Mouse (Mus musculus) olfactory bulb, adult 2 months (tissue): ENCODE data around the gene Tnfsf15.

Source experiments
- CTCF ChIP-seq: fragments of 200-500 bp; IDR thresholded peaks from 2 replicates; pipeline ENCODE4 v1.5.1; 2012; ENCODE audit warnings: low read depth, mild to moderate bottlenecking, low read length, moderate library complexity; ENCODE audit not compliant: insufficient read depth
- POLR2A ChIP-seq: fragments of 200-500 bp; IDR thresholded peaks from 2 replicates; pipeline ENCODE4 v1.6.1; 2012; ENCODE audit warnings: mild to moderate bottlenecking, low read depth, low read length, moderate library complexity; ENCODE audit not compliant: insufficient read depth

DNA sequence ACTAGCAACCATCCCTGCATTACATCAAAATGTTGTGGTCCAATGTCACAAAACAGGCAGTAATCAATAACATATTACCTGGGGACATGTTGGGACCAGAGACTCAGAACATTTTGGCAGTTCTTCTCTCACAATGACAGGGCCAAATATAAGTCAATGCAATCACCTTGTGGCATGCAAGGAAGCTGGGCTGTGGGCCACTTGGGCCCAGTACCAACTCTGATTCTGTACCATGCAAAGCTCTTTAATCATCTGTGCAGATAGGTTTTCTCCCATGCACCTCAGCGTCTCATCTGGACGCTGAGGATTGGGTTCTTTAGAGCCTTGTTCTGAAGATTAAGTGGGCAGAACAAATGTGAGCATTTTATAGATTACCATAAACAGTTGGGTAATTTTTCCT, 13.6 kb downstream of the Tnfsf15 start:
- TF ChIP-seq POLR2A (no peak), CTCF (no peak)
